Mouse (Mus musculus) myocyte (in vitro differentiated cells): ENCODE data around the gene Mbd3.

ENCODE experiments used
- MAX ChIP-seq: IDR thresholded peaks from one replicate; pipeline ENCODE4 v1.6.1; 2011; ENCODE audit warnings: low read depth, mild to moderate bottlenecking, control low read depth
- POLR2A ChIP-seq: IDR thresholded peaks from one replicate; pipeline ENCODE4 v1.6.1; 2011; ENCODE audit warnings: low read depth, mild to moderate bottlenecking, control low read depth, moderate library complexity; ENCODE audit not compliant: insufficient read length

GRCm38 (mm10) chr10:80432936-80433512 is 33.7 kb upstream of the Mbd3 start:
- TF ChIP-seq POLR2A (no peak), MAX (no peak)
